Mouse (Mus musculus): Measurements from ENCODE around the gene Olfr665.
"Not testable (repeated sequence)": the region's sequence is repeated elsewhere in the genome, so short reads cannot be mapped to it uniquely, and the experiment has no call there.

Olfr665 gene

DNA sequence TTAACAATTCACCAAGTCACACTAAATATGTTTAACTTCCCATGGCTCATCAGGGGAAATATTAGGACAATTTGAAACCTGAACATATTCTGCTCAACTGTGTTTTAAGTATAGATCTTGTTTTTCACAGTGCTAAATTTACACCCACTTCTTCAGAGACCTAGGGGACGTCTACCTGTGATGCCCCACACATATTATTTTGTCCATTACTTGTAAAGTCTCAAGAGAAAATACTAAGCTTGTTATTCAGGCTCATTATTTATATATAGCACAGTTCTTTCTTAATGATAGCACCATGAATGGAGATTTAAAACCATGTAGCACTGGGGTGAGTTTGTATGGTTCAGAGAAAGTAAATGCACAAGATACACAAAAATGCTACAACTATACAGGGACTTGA, at the start of gene Olfr665:
Gene Olfr665 (plus strand): TSS at position 301 of the 400 bp plus-strand sequence.
- DNase-seq = no peak

DNA sequence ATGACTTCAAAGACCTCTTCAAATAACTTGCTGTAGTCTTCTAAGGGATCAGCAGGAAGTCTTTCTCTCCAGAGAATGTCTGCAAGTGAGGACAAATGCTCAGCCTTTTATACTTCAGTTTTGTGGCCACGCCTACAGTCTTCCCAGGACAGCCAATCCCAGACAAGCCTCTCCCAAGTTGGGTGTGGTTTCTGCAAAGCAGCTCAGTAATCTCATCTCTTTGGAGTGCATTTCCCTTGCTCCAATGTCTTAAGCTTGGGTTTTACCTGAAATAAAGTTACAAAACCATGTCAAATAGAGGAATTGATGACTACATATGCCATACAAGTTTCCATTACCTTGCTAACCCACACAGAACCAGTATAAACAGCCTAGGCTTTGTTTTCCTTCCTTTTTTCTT, 35.3 kb upstream of the Olfr665 start, which contains the start of gene Usp17lb:
Gene Usp17lb (minus strand): TSS at position 101 of the 400 bp plus-strand sequence.
- DNase-seq = no peak

DNA sequence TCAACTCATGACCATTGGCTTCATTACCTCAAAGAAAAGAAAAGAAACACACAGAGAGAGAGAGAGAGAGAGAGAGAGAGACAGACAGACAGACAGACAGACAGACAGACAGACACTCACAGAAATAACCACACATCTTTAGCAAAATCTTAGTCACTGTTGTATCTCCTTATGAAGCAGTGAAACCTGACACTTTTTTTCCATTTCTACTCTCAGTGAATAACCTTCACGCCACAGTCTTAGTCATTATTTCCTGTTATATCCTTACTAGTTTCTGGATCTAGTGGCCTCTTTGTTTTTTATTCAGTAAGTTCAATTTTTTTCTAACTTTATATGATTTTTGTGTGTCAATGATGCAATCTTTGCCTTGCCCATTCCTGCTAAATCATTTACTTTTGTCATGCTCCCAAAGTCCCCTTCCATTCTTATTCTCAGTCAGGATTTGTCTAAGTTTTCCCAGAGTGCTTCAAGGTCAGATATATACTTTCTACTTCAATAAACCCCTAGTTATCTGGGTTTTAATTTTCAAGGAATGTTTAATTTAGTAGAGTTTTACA, 34.0 kb upstream of the Olfr665 start:
- no peak for DNase-seq

DNA sequence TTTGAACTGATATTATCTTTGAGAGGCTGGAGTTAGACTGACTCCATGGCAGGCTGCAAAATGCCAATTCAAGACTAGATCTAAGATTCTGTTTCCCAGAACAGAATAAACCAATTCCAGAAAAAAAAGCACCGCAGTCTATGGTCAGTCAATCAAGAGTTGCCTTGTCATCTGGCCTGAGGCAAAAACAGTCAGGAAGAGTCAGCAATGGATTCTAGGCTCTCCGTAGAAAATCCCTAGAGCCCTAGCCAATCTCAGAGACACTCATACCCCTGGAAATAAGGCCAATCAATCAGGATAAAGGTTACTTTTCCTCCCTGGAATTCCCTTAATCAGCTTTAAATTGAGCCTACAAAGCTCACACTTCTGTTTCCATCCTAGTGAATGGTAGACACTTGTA, 26.3 kb upstream of the Olfr665 start:
- not testable (repeated sequence) for DNase-seq

DNA sequence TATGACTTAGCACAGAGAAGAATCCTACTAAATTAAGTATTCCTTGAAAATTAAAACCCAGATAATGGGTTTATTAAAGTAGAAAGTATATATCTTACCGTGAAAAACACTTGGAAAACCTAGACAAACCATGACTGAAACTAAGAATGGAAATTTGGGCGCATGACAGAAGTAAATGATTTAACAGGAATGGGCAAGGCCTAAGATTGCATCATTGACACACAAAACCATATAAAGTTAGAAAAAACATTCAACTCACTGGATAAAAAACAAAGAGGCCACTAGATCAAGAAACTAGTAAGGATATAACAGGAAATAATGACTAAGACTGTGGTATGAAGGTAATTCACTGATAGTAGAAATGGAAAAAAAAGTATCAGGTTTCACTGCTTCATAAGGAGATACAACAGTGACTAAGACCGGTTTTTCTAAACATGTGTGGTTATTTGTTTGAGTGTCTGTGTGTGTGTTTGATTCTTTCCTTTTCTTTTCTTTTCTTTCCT, 22.5 kb upstream of the Olfr665 start:
- no peak for DNase-seq

DNA sequence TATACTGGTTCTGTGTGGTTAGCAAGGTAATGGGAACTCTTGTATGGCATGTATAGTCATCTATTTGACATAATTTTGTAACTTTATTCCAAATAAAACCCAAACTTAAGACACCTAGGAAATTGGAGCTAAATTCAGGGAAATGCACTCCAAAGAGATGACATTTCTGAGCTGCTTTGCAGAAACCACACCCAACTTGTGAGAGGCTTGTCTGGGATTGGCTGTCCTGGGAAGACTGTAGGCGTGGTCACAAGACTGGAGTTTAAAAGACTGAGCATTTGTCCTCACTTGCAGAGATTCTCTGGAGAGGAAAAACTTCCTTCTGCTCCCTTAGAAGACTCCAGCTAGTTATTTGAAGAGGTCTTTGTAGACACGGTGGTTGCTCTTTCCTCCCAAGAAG, 21.1 kb upstream of the Olfr665 start, which contains the start of gene Usp17la:
Gene Usp17la (plus strand): TSS at position 301 of the 400 bp plus-strand sequence.
- DNase-seq = not testable (repeated sequence)

DNA sequence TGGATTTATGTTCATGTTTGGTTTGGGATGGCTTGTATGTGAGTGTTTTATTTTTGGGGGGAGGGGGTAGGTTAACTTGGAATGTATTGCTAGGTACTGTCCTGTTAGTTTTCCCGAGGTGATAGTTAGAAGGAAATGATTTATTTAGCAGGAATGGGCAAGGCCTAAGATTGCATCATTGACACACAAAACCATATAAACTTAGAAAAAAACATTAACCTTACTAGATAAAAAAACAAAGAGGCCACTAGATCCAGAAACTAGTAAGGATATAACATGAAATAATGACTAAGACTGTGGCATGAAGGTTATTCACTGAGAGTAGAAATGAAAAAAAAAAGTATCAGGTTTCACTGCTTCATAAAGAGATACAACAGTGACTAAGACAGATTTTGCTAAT, 20.1 kb upstream of the Olfr665 start:
- DNase-seq = no peak

DNA sequence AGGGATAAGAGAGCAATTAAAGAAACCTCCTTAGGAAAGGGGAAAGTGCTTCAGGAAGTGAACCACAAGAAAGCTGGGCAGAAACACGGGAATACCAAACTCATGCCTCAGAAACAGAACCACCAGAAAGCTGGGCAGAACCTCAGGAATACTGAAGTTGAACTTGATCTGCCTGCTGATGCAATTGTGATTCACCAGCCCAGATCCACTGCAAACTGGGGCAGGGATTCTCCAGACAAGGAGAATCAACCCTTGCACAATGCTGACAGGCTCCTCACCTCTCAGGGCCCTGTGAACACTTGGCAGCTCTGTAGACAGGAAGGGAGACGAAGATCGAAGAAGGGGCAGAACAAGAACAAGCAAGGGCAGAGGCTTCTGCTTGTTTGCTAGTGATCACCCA, 16.4 kb upstream of the Olfr665 start:
- DNase-seq = no peak

DNA sequence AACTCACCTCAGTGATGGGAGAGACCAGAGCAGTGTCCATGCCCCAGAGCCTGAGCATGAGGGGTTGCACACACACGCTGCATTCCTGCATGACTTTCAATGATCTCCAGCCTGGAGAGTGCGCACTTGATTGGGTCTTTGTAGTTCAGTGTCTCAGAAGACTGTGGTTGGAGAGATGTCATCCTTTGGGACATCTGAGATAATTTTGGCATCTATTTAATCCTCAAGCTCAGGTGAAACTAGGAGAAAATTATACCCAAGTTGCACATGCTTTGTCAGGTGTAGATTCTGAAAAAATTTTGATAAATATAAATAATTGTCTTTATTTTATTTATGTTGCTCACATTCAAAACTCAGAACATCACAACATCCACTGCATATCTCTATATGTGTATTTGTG, 18.0 kb downstream of the Olfr665 start, which contains the start of gene Olfr666:
Gene Olfr666 (minus strand): TSS at position 101 of the 400 bp plus-strand sequence.
- DNase-seq = no peak

DNA sequence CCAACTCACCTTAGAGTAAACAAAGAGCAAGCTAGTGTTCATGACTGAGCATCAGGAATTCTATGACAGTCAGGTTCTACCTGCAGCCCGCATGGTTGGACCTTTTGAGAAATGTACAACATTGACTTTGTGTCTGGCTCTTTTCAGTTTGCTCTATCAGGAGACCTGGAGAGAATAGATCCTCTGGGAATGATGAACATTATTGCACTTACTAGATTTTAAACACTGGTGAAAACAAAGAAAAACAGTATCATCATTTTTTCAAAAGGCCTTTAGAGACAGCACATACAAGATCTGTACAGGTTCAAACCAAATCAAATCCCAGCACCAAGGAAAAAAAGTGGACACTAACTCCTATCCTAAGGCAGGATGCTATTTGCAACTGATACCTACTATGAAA, 43.6 kb downstream of the Olfr665 start, which contains the start of gene Olfr667:
Gene Olfr667 (minus strand): TSS at position 101 of the 400 bp plus-strand sequence.
- DNase-seq = no peak

DNA sequence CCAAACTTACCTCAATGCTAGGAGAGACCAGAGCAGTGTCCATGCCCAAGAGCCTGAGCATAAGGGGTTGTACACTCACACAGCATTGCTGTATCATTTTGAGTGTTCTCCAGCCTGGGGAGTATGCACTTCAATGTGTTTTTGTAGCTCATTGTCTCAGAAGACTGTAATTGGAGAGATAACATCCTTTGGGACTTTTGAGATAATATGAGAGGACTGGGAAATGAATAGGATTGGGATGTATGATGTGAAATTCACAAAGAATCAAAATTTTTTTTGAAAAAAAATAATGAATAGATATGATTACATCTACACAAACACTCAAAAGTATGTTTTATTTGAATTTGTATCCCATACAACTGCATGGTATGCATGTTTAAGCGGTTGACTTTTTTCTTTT, 50.1 kb downstream of the Olfr665 start, which contains the start of gene Olfr668:
Gene Olfr668 (minus strand): TSS at position 101 of the 400 bp plus-strand sequence.
- no peak for DNase-seq
